Mouse (Mus musculus) spleen, adult 2 months (tissue): Measurements from ENCODE around the gene Sgta.

ENCODE experiments used
- CTCF ChIP-seq: fragments of 200-500 bp; IDR thresholded peaks from 2 replicates; pipeline ENCODE4 v1.5.1; 2011; ENCODE audit warnings: mild to moderate bottlenecking, inconsistent platforms; ENCODE audit not compliant: insufficient read depth, insufficient read length, insufficient replicate concordance; ENCODE audit errors: extremely low read depth
- POLR2A ChIP-seq: fragments of 200-500 bp; IDR thresholded peaks from 2 replicates; pipeline ENCODE4 v1.6.1; 2011; ENCODE audit warnings: low read depth, low read length, inconsistent platforms

- no peak for TF ChIP-seq CTCF
- no peak for TF ChIP-seq POLR2A
Measured at GRCm38 (mm10) chr10:81075734-81076133, 15.8 kb upstream of the Sgta start.
